Mouse (Mus musculus) MEL (cell line): Measurements from ENCODE around the gene Wdfy1.

Experiments used
- USF1 ChIP-seq: IDR thresholded peaks from 2 replicates; pipeline ENCODE4 v1.6.1; 2014; ENCODE audit warnings: low read depth, mild to moderate bottlenecking, inconsistent platforms, low read length, improper control_type of control experiment, moderate library complexity
- ZMIZ1 ChIP-seq: IDR thresholded peaks from 2 replicates; pipeline ENCODE4 v1.6.1; 2012; ENCODE audit warnings: low read depth, mild to moderate bottlenecking, inconsistent platforms, low read length, improper control_type of control experiment, moderate library complexity

GRCm38 (mm10) chr1:79764483-79764882, 11.5 kb downstream of the Wdfy1 start:
- TF ChIP-seq ZMIZ1 (no peak), USF1 (no peak)
